Mouse (Mus musculus): ENCODE data around the gene Dpf3. TPM values are rescaled to one million over a fixed set of nuclear protein-coding genes. Genes with fewer than 3 reads are reported as not detected.

Dpf3 gene
- 14.8 and 14.9 TPM in 2 replicates for polyA plus RNA-seq (2015; fragmentation: Nextera tagmentation; extraction: Ambion mirVana)

DNA sequence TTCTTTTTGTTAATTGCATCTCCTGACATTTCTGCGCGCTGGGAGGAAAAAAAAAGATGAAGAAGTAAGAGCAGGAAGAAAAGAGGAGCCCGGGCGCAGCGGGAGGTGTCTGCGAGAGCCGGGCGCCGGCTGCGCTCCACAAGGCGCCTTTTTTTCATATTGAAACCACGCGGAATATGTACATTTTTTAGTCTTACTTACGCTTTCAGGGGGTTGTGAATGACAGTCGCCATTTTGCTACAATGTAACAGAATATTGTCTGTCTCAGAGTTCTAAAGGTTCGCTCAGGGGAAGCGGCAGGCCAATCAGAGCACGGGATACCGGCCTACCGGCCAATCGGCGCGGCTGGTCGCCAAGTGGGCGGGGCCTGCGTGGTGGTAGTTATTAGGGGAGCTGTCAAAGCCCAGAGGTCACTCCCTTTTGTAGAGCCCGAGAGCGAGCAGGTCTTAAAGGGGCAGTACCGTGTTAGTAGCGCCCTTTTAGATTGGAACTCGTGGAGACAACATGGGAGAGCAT, at the start of gene Dpf3:
Gene Dpf3 (minus strand): TSS at position 241 of the 516 bp plus-strand sequence.
- peak within 1 kb of the TSS; percentile 99 for H3K4me2 ChIP-seq
- H3K4me3 ChIP-seq (replicated peaks): peak within 1 kb of the TSS; percentile 80
- peak; percentile 95 for ATAC-seq (replicated peaks; ENCODE audit: low FRiP score)
- H3K9ac ChIP-seq: peak within 1 kb of the TSS; percentile 72
- peak within 1 kb of the TSS; percentile 90 for H3K27ac ChIP-seq
- H3K4me1 ChIP-seq: peaks cover 32% of the 10 kb centered on the region
- H3K36me3 ChIP-seq: no peaks in the 10 kb centered on the region
- peaks cover 6% of the 10 kb centered on the region for H3K27me3 ChIP-seq
- H3K9me3 ChIP-seq (replicated peaks): no peaks in the 10 kb centered on the region
- under 1% methylated on average over 31 of the region's 31 CpGs for WGBS

GRCm38 (mm10) chr12:83536039-83536438, 48.5 kb upstream of the Dpf3 start:
- H3K27me3 ChIP-seq: no peaks in the 10 kb centered on the region
- H3K36me3 ChIP-seq: peaks cover 90% of the 10 kb centered on the region
- 71% methylated on average over 9 of the region's 9 CpGs for WGBS
- H3K9me3 ChIP-seq (replicated peaks): no peaks in the 10 kb centered on the region
- no peak overlapping the region for H3K4me2 ChIP-seq
- H3K4me1 ChIP-seq: 0 out of 2 replicates have a peak, but pooled peaks cover 4% of the 10 kb centered on the region
- no peak for ATAC-seq (replicated peaks; ENCODE audit: low FRiP score)
- no peak overlapping the region for H3K27ac ChIP-seq
- no peak overlapping the region for H3K9ac ChIP-seq
- no peak overlapping the region for H3K4me3 ChIP-seq (replicated peaks)

GRCm38 (mm10) chr12:83535428-83535827, 47.9 kb upstream of the Dpf3 start:
- Histone ChIP-seq H3K36me3 (peaks cover 88% of the 10 kb centered on the region), H3K4me1 (0 out of 2 replicates have a peak, but pooled peaks cover 4% of the 10 kb centered on the region), H3K27ac (no peak overlapping the region), H3K9me3 (replicated peaks) (no peaks in the 10 kb centered on the region), H3K4me2 (no peak overlapping the region), H3K4me3 (replicated peaks) (no peak overlapping the region), H3K27me3 (no peaks in the 10 kb centered on the region), H3K9ac (no peak overlapping the region)
- 87% methylated on average over 11 of the region's 11 CpGs for WGBS
- ATAC-seq (replicated peaks; ENCODE audit: low FRiP score): no peak

- H3K9me3 ChIP-seq (replicated peaks): no peaks in the 10 kb centered on the region
- peaks cover 81% of the 10 kb centered on the region for H3K36me3 ChIP-seq
- H3K4me1 ChIP-seq: 0 out of 2 replicates have a peak, but pooled peaks cover 4% of the 10 kb centered on the region
- no peak overlapping the region for H3K4me3 ChIP-seq (replicated peaks)
- no peak overlapping the region for H3K27ac ChIP-seq
- no peaks in the 10 kb centered on the region for H3K27me3 ChIP-seq
- ATAC-seq (replicated peaks; ENCODE audit: low FRiP score): no peak
- no peak overlapping the region for H3K4me2 ChIP-seq
- WGBS: 74% methylated on average over 3 of the region's 3 CpGs
- H3K9ac ChIP-seq: no peak overlapping the region
These were observed 46.7 kb upstream of the Dpf3 start for GRCm38 (mm10) chr12:83534190-83534589.

DNA sequence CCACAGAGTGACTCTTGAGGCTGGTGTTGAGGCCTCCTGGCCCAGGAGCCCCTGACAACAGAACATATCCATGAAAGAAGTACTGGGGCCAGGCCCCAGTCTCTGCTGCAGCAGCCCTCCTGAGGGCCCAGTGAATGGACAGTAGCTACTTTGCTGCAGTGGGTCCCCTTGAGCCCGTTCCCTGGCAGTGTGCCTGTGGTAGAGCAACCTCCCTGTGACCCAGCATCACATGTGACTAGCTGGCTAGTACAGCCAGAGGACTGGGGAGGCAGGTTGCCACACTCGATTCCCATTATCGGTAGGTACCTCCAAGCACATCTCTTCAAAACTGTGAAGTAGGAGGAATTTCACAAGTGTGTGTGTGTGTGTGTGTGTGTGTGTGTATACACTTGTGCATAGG, 45.5 kb upstream of the Dpf3 start:
- no peak overlapping the region for H3K9ac ChIP-seq
- no peaks in the 10 kb centered on the region for H3K9me3 ChIP-seq (replicated peaks)
- ATAC-seq (replicated peaks; ENCODE audit: low FRiP score): no peak
- H3K4me2 ChIP-seq: no peak overlapping the region
- no peak overlapping the region for H3K27ac ChIP-seq
- no peak overlapping the region for H3K4me3 ChIP-seq (replicated peaks)
- H3K27me3 ChIP-seq: no peaks in the 10 kb centered on the region
- 0 out of 2 replicates have a peak, but pooled peaks cover 4% of the 10 kb centered on the region for H3K4me1 ChIP-seq
- WGBS: 95% methylated on average over 3 of the region's 3 CpGs
- peaks cover 69% of the 10 kb centered on the region for H3K36me3 ChIP-seq

DNA sequence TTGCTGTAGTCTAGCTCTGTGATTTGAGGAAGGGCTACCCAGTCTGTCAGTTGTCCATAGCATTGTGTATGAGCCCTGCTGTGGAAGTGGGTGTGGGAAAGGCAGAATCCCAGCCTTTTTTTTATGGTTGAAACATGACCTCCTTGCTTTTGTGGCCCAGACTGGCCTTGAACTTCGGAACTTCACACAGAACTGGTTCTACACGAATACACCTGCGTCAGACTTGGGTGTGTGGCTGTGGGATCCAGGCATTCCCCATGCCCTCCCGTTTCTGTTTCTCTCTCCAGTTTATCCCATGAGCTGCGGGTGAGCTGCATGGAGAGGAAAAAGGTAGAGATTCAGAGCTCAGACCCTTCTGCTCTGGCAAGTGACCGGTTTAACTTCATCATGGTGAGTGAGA, 44.5 kb upstream of the Dpf3 start:
- Histone ChIP-seq H3K4me2 (no peak overlapping the region), H3K36me3 (peaks cover 62% of the 10 kb centered on the region), H3K27me3 (no peaks in the 10 kb centered on the region), H3K9ac (no peak overlapping the region), H3K4me1 (0 out of 2 replicates have a peak, but pooled peaks cover 4% of the 10 kb centered on the region), H3K27ac (no peak overlapping the region), H3K4me3 (replicated peaks) (no peak overlapping the region), H3K9me3 (replicated peaks) (no peaks in the 10 kb centered on the region)
- ATAC-seq (replicated peaks; ENCODE audit: low FRiP score): no peak
- WGBS: 88% methylated on average over 6 of the region's 6 CpGs

DNA sequence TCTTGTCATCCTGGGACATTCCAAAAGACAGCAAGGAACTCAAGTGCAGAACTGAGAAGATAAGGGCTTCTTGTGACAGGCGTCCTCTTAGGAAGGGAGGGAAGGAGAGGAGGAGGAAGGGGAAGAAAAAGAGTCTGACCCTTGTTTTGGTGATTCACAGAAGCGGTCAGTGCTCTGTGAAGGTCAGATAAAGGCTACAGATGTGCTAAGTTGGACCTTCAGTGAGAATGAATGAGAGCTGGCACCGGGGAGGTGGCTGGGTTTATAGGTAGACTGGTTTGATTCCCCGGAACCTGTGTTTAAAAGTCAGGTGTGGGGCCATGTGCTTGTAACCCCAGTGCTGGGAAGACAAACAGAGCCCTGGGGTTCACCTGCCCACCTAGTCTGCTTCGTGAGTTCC, 41.1 kb upstream of the Dpf3 start:
- no peak for ATAC-seq (replicated peaks; ENCODE audit: low FRiP score)
- Histone ChIP-seq H3K27ac (no peak overlapping the region), H3K36me3 (peaks cover 40% of the 10 kb centered on the region), H3K4me1 (peaks cover 5% of the 10 kb centered on the region; the same call in 1 of the 2 replicates), H3K4me3 (replicated peaks) (no peak overlapping the region), H3K9me3 (replicated peaks) (no peaks in the 10 kb centered on the region), H3K4me2 (no peak overlapping the region), H3K27me3 (no peaks in the 10 kb centered on the region), H3K9ac (no peak overlapping the region)
- 87% methylated on average over 5 of the region's 5 CpGs for WGBS

GRCm38 (mm10) chr12:83527816-83528215, 40.3 kb upstream of the Dpf3 start:
- Histone ChIP-seq H3K4me1 (peaks cover 6% of the 10 kb centered on the region; the same call in 1 of the 2 replicates), H3K9me3 (replicated peaks) (no peaks in the 10 kb centered on the region), H3K36me3 (peaks cover 33% of the 10 kb centered on the region), H3K27ac (no peak overlapping the region), H3K27me3 (no peaks in the 10 kb centered on the region), H3K4me3 (replicated peaks) (no peak overlapping the region), H3K9ac (no peak overlapping the region), H3K4me2 (no peak overlapping the region)
- no peak for ATAC-seq (replicated peaks; ENCODE audit: low FRiP score)
- WGBS: 55% methylated on average over 6 of the region's 6 CpGs

GRCm38 (mm10) chr12:83525822-83526544, 38.5 kb upstream of the Dpf3 start:
- no peaks in the 10 kb centered on the region for H3K9me3 ChIP-seq (replicated peaks)
- no peak overlapping the region for H3K9ac ChIP-seq
- no peak overlapping the region for H3K4me2 ChIP-seq
- no peaks in the 10 kb centered on the region for H3K27me3 ChIP-seq
- H3K27ac ChIP-seq: no peak overlapping the region
- ATAC-seq (replicated peaks; ENCODE audit: low FRiP score): no peak
- H3K36me3 ChIP-seq: peaks cover 16% of the 10 kb centered on the region; the same call in 1 of the 2 replicates
- peaks cover 17% of the 10 kb centered on the region for H3K4me1 ChIP-seq
- no peak overlapping the region for H3K4me3 ChIP-seq (replicated peaks)
- 80% methylated on average over 18 of the region's 18 CpGs for WGBS

DNA sequence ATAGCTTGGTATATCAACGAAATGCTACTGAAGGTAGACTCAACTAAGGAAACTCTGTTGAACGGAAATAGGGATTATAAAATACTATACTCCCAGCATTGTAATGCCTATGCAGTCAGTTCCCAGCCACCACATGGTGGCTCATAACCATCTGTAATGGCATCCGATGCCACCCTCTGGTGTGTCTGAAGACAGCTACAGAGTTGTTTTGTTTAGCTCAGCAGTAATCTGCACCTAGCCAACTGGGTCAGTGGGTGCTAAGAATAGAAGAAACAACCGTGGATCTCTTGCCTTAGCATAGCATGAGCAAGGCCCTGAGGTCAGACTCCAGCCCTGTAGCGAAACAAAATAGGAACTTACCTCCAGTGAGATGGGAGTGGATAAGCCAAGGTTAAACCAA, 36.8 kb upstream of the Dpf3 start:
- H3K36me3 ChIP-seq: peaks cover 6% of the 10 kb centered on the region; the same call in 1 of the 2 replicates
- H3K4me2 ChIP-seq: no peak overlapping the region
- no peak overlapping the region for H3K9ac ChIP-seq
- no peaks in the 10 kb centered on the region for H3K9me3 ChIP-seq (replicated peaks)
- H3K4me1 ChIP-seq: peaks cover 19% of the 10 kb centered on the region
- H3K27ac ChIP-seq: no peak overlapping the region
- no peaks in the 10 kb centered on the region for H3K27me3 ChIP-seq
- ATAC-seq (replicated peaks; ENCODE audit: low FRiP score): no peak
- H3K4me3 ChIP-seq (replicated peaks): no peak overlapping the region
- WGBS: 76% methylated on average over 5 of the region's 5 CpGs

GRCm38 (mm10) chr12:83523892-83524291, 36.4 kb upstream of the Dpf3 start:
- Histone ChIP-seq H3K9ac (no peak overlapping the region), H3K4me1 (peaks cover 19% of the 10 kb centered on the region), H3K36me3 (peaks cover 6% of the 10 kb centered on the region; the same call in 1 of the 2 replicates), H3K9me3 (replicated peaks) (no peaks in the 10 kb centered on the region), H3K4me2 (no peak overlapping the region), H3K4me3 (replicated peaks) (no peak overlapping the region), H3K27ac (no peak overlapping the region), H3K27me3 (no peaks in the 10 kb centered on the region)
- no peak for ATAC-seq (replicated peaks; ENCODE audit: low FRiP score)
- 63% methylated on average over 4 of the region's 4 CpGs for WGBS

DNA sequence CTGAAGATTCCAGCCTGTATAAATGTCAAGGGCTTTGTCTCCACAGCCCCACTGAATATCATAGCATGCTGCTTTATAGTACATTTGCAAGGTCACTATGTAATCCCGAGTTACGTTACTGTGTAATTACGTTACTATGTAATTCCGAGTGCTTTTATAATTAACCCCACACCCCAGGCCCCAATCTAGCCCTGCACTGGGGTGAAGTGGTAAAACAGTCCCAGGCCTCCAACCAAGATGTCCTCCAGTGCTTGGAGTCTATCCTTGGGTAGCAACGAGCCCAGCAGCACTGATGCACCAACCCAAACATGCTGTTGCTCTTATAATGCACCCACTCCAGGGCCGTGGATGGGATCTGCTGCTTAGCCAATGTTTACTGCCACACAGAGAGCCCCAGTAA, 35.5 kb upstream of the Dpf3 start:
- WGBS: 86% methylated on average over 6 of the region's 6 CpGs
- peaks cover 6% of the 10 kb centered on the region; the same call in 1 of the 2 replicates for H3K36me3 ChIP-seq
- H3K9me3 ChIP-seq (replicated peaks): no peaks in the 10 kb centered on the region
- H3K4me1 ChIP-seq: peaks cover 19% of the 10 kb centered on the region
- no peak overlapping the region for H3K9ac ChIP-seq
- no peak for ATAC-seq (replicated peaks; ENCODE audit: low FRiP score)
- no peak overlapping the region for H3K4me3 ChIP-seq (replicated peaks)
- H3K27me3 ChIP-seq: no peaks in the 10 kb centered on the region
- no peak overlapping the region for H3K27ac ChIP-seq
- no peak overlapping the region for H3K4me2 ChIP-seq

Data from kidney, embryonic 15.5 days (tissue).